Mouse (Mus musculus): Measurements from ENCODE around the gene Gsg1l.

DNA sequence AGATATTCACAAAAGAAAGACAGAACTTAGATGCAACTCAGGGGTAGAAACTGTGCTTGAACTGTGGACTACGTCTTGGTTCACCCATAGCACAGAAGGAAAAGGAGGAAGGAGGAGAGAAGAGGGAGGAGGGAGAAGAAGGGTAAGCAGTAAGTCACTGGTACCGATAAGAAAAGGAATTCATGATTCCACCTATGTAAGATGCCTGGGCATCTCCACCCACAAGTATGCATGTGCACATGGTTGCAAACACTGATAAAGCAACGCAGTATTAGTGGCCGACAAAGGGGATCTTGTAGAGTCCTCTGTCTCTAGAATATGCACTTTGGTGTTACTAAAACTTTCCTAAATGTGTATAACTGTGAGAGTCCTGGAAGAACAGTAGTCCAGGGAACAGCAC lies 64.8 kb downstream of the Gsg1l start:
- no peak for TF ChIP-seq GATA1 (IDR thresholded peaks at IDR 0.05; ENCODE audit: low read length)
- TF ChIP-seq TAL1 (IDR thresholded peaks at IDR 0.05; ENCODE audit: low read length) = no peak

All from erythroblast, embryonic 14.5 days (primary cell).